Mouse (Mus musculus) kidney, adult 2 months (tissue): ENCODE measurements around the gene Hcn1. TPM values are rescaled to one million over a fixed set of nuclear protein-coding genes. Genes with fewer than 3 reads are reported as not detected.

Source experiments
- DNase-seq: peaks from one replicate; pipeline ENCODE4 v3.0.0; 2021
- H3K27ac ChIP-seq: fragments of 200-500 bp; 2 replicates; pipeline ENCODE4 v1.5.1; 2012; ENCODE audit warnings: low read depth, low read length, control low read depth, inconsistent platforms; ENCODE audit not compliant: insufficient read depth
- H3K27me3 ChIP-seq: fragments of 200-500 bp; replicated peaks from 2 replicates; pipeline ENCODE4 v1.6.1; 2012; ENCODE audit warnings: mild to moderate bottlenecking, moderate library complexity, low read length, inconsistent platforms; ENCODE audit not compliant: control insufficient read depth, insufficient read depth
- H3K36me3 ChIP-seq: fragments of 200-500 bp; 2 replicates; pipeline ENCODE4 v1.6.1; 2012; ENCODE audit warnings: mild to moderate bottlenecking, moderate library complexity, low read length, inconsistent platforms; ENCODE audit not compliant: control insufficient read depth, insufficient read depth
- H3K4me1 ChIP-seq: fragments of 200-500 bp; 2 replicates; pipeline ENCODE4 v1.6.1; 2011; ENCODE audit warnings: low read length; ENCODE audit not compliant: control insufficient read depth, insufficient read depth
- H3K4me3 ChIP-seq: fragments of 200-500 bp; 2 replicates; pipeline ENCODE4 v1.5.1; 2011; ENCODE audit warnings: mild to moderate bottlenecking, low read depth, low read length, control low read depth; ENCODE audit not compliant: insufficient read depth
- CTCF ChIP-seq: fragments of 200-500 bp; conservative IDR thresholded peaks from 2 replicates; pipeline ENCODE4 v1.5.1; 2011; ENCODE audit warnings: low read depth, mild to moderate bottlenecking, control low read depth, low read length, moderate library complexity, mixed read lengths; ENCODE audit not compliant: insufficient read depth, insufficient read length
- POLR2A ChIP-seq: fragments of 200-500 bp; IDR thresholded peaks from one replicate; pipeline ENCODE4 v1.6.1; 2011; ENCODE audit warnings: low read depth, low read length, control low read depth
- WGBS: fragments of 180-500 bp; shearing (Covaris S2); methylation state at CpG from one replicate; pipeline ENCODE4 v1.1.7; 2018; 5-methylcytosine and 5-hydroxymethylcytosine counted together
- polyA plus RNA-seq: library from polyadenylated mRNA; depleted of rRNA; stranded (reverse); fragments of >200 nt; gene quantifications from 2 replicates; pipeline ENCODE4 v1.2.3, GENCODE M21; 2012

Hcn1 gene
- polyA plus RNA-seq, 1 experiment, result under 0.01 TPM

DNA sequence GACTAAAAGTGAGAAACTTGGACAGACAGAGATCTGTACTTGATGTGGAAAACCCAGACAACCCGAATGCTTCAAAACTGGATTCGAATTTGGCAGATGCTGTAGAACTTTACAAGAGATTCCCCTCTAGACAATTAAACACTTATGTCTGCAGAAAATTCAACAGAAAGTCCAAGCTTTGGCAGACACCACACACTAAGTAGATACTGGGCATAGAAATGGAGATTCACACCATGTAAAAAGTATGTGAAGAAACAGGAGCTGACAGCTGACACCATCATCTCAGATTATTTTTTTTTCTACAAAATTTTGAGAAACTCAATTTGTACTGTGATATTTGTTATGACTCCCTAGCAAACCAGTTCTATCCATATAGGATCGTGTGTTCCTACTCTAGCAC, 122.0 kb downstream of the Hcn1 start:
- no peak overlapping the region for H3K4me3 ChIP-seq
- no peaks in the 10 kb centered on the region for H3K36me3 ChIP-seq
- WGBS, result 72% methylated on average over 3 of the region's 3 CpGs
- no peak for DNase-seq
- TF ChIP-seq POLR2A, result no peak
- no peak for TF ChIP-seq CTCF
- no peak overlapping the region for H3K27ac ChIP-seq
- H3K4me1 ChIP-seq, result no peaks in the 10 kb centered on the region
- H3K27me3 ChIP-seq, result no peaks in the 10 kb centered on the region

DNA sequence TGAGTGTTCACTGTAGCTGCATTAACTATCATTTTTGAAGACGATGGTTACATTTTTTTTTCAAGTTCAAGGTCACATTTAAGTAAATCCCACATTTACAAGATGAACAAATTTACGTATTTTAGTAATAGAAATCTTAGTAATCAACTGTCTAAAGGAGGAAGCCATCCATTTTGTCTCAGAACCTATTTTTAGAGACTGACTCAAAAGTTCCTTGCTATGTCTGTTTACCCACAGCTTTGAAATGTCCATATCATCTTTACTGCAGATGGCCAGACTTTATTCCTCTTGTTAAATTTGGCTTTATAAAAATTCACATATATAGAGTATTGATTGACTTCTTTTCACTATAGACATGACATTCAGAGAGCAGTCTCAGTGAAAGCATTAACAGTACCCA, 126.3 kb downstream of the Hcn1 start:
- Histone ChIP-seq H3K36me3 (no peaks in the 10 kb centered on the region), H3K4me1 (no peaks in the 10 kb centered on the region), H3K27me3 (no peaks in the 10 kb centered on the region), H3K4me3 (no peak overlapping the region), H3K27ac (no peak overlapping the region)
- TF ChIP-seq POLR2A (no peak), CTCF (no peak)
- DNase-seq, result no peak
- 68% methylated on average over 2 of the region's 2 CpGs for WGBS

DNA sequence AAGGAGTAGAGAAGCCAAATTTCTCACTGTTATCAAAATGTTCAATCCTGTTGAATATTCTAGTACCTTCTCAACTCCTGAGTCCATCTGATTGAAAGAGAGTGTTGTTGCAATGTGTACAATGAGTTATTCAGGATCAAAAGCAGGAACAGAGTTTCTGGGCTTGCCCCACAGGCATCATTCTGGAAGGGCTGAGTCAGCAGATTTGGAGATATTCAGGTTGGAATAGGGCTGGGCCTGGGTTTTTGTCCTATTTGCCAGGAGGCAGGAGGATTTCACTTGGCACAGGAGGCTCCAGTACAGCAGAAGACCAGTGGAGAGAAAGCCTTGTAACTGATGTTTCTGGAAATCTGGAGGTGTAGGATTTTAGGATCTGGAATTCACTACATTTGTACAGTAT, 130.6 kb downstream of the Hcn1 start:
- Histone ChIP-seq H3K27me3 (no peaks in the 10 kb centered on the region), H3K4me1 (no peaks in the 10 kb centered on the region), H3K27ac (no peak overlapping the region), H3K4me3 (no peak overlapping the region), H3K36me3 (no peaks in the 10 kb centered on the region)
- DNase-seq, result no peak
- TF ChIP-seq POLR2A (no peak), CTCF (no peak)

DNA sequence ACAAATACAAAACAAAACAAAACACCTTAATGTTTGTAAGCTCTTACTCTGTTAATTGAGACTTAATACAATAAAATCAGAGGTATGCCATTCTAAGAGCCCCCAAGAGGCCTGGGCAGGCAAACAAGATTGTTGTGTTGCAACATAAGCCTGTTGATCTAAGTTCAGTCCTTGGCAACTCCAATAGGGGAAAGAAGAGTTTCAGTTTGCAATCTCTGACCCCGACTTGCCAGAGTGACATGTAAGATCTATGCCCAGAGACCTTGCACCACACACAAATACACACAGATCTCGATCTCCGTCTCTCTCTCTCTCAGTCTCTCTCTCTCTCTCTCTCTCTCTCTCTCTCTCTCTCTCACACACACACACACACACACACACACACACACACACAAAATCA, 142.3 kb downstream of the Hcn1 start:
- no peaks in the 10 kb centered on the region for H3K4me1 ChIP-seq
- WGBS, result 72% methylated on average over 3 of the region's 3 CpGs
- no peak for DNase-seq

DNA sequence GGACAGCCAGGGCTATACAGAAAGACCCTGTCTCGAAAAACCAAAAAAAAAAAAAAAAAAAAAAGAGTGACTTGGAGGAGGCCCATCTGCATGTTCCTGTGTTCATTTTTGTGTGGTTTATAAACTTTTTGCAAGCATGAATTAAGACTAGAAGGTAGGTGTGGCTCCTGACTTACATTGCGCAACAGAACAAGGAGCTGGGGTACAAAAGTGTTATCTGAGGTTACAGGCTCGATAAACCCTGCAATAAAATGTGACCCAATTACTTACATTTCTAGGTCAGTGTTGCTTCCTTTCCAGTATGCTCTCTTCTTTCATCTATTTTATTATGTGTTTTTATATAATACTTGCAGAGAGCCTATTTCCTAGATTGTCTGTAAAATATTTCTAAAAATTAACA, 143.1 kb downstream of the Hcn1 start:
- Histone ChIP-seq H3K27me3 (no peaks in the 10 kb centered on the region), H3K4me1 (no peaks in the 10 kb centered on the region), H3K27ac (no peak overlapping the region), H3K36me3 (no peaks in the 10 kb centered on the region), H3K4me3 (no peak overlapping the region)
- no peak for TF ChIP-seq CTCF
- TF ChIP-seq POLR2A, result no peak
- DNase-seq, result no peak
- 80% methylated on average over 3 of the region's 3 CpGs for WGBS

More for the DNA sequence above, 142.3 kb downstream of the Hcn1 start:
- no peak for TF ChIP-seq CTCF
- Histone ChIP-seq H3K27ac (no peak overlapping the region), H3K4me3 (no peak overlapping the region), H3K27me3 (no peaks in the 10 kb centered on the region), H3K36me3 (no peaks in the 10 kb centered on the region)

DNA sequence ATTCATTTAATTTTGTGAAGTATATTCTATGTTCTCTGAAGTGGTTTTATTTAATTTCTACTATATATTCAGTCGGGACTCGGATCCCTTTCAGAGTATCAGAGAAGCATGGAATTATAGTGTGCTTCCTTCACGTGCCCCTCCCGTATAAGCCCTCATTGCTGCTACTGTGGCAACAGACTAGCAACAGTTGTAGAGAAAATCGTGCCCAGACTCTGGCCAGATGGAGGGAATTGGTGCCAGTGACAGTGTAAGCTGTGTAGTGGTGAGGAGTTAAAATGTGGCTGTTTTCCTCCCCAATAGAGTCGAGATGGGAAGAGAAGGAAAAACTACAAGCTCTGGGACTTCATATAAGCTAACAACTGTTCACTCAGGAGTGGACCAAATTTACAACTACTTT, 163.4 kb downstream of the Hcn1 start:
- no peaks in the 10 kb centered on the region for H3K27me3 ChIP-seq
- 73% methylated on average over 6 of the region's 6 CpGs for WGBS
- H3K27ac ChIP-seq, result no peak overlapping the region
- H3K4me1 ChIP-seq, result no peaks in the 10 kb centered on the region
- no peaks in the 10 kb centered on the region for H3K36me3 ChIP-seq
- TF ChIP-seq CTCF (no peak), POLR2A (no peak)
- DNase-seq, result no peak
- H3K4me3 ChIP-seq, result no peak overlapping the region

DNA sequence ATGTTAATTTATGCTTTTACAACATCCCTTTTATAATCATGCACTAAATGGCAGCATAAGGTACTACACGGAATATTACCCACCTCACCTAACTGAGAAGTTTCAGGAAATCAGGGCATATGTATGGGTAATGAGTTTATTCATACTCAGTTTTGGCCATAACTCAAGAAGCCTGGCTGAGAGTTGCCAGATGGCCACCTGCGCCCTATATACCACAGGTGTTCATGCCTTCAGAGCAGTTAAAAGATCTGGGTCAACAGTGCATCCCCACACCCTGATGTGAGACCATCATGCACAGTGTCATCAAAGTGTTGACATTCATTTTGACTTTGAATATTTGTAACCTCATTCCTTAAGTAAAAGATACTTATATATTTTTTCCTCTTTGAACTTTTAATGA, 183.3 kb downstream of the Hcn1 start:
- WGBS, result 88% methylated on average over 2 of the region's 2 CpGs
- no peak for TF ChIP-seq CTCF
- no peak for TF ChIP-seq POLR2A
- H3K36me3 ChIP-seq, result no peaks in the 10 kb centered on the region

DNA sequence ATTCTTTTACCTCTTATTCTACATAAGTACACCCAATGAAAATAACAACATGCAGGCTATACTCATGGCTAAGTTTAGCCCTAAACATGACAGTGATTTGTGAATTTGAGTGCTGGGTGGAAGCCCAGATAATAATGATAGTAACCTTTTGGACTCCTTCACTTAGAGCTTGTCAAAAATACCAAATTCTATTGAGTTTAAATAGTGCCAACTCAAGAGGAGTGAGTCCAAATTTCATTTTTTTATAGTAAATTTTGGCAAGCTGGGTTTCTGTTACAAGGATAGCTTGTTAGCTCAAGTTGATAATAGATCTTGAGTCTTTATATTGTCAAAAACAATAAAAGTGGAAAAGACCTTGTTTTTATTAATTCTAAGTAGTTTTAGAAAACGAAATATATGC, 190.7 kb downstream of the Hcn1 start:
- H3K4me1 ChIP-seq, result no peaks in the 10 kb centered on the region
- TF ChIP-seq CTCF (no peak), POLR2A (no peak)
- no peak for DNase-seq
- no peaks in the 10 kb centered on the region for H3K36me3 ChIP-seq
- H3K27ac ChIP-seq, result no peak overlapping the region
- H3K4me3 ChIP-seq, result no peak overlapping the region
- no peaks in the 10 kb centered on the region for H3K27me3 ChIP-seq
- 28% methylated on average over 1 of the region's 1 CpGs for WGBS

More for the DNA sequence above, 183.3 kb downstream of the Hcn1 start:
- DNase-seq, result no peak
- Histone ChIP-seq H3K4me1 (no peaks in the 10 kb centered on the region), H3K4me3 (no peak overlapping the region), H3K27me3 (no peaks in the 10 kb centered on the region), H3K27ac (no peak overlapping the region)
